Mouse (Mus musculus): Measurements from ENCODE around the gene Cldn22. TPM values are rescaled to one million over a fixed set of nuclear protein-coding genes. Genes with fewer than 3 reads are reported as not detected.

Cldn22 gene
- total RNA-seq, 4 experiments from 2014 or later = 2.3 to 4.4 (median 2.9) TPM

DNA sequence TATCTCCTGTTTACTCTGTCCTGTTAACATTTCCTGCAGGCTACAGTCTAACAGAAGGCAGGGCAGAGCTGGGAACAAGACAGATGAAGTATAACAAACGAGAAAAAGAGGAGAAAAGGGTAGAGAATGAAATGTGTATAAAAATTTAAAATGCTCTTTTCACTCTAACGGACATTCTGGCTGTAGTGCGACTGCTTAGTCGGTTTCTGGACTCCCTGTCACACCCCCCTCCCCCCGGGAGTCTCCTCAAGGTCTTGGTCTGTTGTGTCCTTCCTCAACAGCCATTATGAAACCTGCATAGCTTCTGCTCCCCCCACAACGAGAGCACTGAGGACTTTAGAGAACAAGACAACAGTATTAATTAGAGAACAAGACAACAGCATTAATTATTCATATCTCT lies 8.3 kb downstream of the Cldn22 start:
- DNase-seq (ENCODE audit: low spot score in 2 of 2) = no peak

DNA sequence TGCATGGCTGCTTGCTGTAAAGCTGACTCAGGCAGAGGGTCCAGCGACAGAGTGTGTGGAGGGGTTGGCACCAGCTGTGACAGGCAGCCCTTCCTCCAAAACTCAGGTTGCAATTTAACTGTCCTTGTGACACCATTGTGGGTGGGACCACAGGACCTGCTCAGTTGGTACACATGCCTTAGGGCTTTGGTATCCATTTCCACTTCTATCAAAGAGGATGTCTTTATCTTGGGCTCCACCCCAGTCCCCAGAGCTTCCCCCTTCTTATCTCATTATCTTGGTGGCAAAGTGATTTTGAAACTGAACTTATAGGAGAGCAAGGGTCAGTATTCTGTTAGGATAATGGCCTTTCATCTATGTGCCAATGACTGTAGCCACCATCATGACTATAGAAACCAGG lies 9.7 kb downstream of the Cldn22 start:
- DNase-seq (ENCODE audit: low spot score in 2 of 2) = no peak

DNA sequence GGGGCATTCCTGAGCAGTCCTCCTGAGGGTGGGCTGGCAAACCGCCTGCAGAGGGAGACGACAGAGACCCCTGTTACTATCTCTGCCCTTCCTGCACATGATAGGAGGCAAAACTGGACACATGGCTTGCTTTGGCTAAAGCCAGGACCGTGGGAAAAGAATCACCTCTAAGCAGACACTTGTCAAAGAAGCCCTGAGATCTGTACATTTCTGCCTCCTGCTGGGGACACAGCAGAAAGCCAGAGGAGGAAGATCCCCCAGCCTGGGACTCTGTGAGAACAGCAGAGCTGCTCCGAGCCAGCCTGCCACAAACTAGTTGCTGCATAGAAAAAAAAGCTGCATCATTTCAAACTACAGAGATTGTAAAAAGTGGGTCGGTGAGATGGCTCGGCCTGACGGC lies 18.8 kb downstream of the Cldn22 start:
- DNase-seq (ENCODE audit: low spot score in 2 of 2) = no peak

DNA sequence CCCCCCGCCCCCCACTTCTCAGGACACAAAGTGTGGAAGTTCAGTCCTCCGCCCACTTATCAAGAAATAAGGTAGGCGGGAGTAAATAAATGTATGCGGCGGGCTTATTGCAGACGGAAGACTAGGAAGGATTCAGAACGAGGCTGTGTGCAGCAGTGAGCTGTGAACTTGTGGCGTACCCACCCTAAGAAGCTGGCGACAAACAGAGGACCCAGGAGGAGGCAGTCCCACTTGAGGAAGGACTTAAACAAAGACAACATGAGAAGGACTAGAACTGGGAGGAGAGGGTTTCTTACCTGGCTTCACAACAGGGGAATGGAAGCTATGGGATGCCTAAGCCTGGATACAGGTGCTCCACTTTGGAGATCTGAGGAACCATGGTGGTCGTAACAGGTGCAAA lies 19.4 kb downstream of the Cldn22 start:
- DNase-seq (ENCODE audit: low spot score in 2 of 2) = no peak

DNA sequence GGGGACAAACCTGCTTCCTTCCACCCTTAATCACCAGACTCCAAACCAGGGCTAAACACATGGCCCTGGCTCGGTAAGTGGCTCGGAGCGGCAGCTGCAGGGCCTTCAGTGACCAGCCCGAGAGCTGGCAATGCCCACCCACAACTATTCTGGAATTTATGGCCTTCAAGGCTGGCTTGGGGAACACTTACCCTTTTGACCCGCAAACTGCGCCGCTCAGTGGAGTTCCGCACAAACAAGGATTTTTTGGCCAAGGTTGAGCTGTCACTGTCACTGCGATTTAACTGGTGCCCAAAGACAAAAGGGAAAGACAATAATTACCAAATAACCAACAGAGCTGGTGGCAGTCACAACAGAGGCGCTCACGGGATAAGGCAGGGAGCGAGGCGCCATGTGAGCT lies 21.7 kb downstream of the Cldn22 start:
- DNase-seq (ENCODE audit: low spot score in 2 of 2) = no peak

DNA sequence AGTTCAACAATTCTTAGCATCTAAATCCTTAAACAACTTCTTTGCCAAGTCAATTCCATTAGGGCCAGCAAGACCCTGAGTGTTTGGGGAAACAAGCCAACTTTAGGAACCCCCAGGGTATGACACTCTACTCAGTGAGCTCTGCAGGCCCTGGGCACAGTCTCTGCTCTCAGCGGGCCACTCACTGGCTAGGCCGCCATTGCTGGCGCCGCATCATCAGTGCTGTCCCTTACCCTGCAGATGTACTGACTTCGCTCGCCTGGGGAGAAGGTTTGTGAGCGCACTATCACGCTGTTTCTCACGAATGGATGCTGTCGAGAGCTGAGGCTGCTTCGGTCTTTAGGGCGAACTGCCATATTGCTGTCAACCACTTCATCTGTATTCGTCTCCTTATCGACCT lies 22.9 kb downstream of the Cldn22 start:
- DNase-seq (ENCODE audit: low spot score in 2 of 2) = no peak

DNA sequence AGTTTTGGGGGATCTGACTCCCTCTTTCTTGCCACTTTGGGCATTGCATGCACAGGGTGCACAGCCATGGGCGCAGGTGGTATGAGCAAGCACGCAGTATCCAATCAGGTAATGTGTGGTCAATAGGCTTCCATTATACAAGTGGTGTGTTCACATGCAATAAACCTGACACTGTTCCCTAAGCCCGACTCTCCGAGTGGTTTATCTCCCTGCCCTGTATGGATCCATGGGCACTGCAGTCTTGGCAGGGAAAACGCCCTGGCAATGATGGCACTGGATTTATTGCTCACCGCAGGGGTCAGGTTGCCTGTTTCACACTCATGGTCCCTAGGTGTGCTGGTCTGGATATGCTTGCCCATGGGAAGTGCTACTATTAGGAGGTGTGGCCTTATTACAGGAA lies 23.6 kb downstream of the Cldn22 start:
- no peak for DNase-seq (ENCODE audit: low spot score in 2 of 2)

DNA sequence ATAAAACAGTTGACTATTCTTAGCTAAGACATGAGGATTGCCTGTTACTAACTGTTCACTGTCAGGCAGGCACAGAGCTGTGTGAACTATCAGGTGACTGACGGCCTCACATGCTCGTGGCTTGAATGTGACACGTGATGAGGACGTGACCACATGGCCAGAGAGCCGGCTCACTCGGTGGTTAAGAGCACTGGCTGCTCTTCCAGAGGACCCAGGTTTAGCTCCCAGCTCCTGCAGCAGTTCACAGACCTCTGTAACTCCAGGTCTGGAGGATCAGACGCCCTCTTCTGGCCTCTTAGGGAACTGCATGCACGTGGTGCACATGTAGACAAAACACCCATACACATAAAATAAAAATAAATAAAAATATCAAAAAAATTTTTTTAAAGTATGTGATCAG lies 25.6 kb downstream of the Cldn22 start:
- DNase-seq (ENCODE audit: low spot score in 2 of 2) = no peak

DNA sequence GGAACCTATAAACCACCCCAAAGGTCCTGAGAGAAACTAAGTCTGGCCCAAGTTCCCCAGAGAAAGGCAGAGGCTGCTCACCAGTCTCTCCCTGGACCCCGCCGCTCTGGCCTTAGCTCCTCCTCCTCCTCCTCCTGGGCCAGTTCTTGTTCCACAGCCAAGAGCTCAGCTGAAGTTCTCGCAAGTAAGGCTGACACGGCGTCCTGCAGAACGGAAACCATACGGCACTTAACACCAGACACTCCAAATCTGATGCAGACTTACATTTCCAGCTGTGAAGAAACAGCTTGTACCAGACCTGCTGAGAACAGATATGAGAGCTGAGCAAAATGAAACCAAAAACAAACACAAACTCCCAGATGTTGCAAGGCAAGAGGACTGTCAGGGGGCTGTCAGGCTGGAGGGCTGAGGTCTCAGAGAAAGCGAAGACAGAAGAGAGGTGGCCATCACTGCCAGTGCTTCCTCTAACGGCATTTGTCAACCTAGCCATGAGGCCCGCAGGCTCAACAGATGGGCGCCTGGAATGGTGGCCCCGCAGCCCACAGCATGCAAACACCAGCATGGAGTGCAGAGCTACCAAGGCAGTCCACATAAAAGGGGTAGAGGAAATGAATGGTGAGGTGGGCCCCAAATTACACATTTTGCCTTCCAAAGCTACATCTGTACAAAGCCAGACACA lies 27.7 kb downstream of the Cldn22 start:
- DNase-seq (ENCODE audit: low spot score in 2 of 2) = no peak

DNA sequence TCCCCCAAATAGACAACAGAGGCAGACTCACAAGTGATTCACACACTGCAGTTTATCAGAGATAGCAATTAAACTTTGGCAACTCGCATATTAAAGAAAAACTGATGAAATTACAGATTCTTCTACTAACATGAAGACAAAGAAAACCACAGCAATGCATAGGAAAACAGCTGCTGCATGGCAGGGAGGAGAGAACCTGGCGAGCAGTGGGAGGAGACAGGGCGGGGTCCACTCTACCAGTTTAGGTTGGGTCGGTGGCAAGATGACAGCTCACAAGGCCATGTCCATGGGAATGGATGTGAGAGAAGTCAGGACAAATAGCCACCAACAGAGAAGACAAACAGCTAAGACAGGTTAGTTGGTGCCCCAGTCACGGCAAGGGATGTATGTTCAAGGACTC lies 28.5 kb downstream of the Cldn22 start:
- no peak for DNase-seq (ENCODE audit: low spot score in 2 of 2)

DNA sequence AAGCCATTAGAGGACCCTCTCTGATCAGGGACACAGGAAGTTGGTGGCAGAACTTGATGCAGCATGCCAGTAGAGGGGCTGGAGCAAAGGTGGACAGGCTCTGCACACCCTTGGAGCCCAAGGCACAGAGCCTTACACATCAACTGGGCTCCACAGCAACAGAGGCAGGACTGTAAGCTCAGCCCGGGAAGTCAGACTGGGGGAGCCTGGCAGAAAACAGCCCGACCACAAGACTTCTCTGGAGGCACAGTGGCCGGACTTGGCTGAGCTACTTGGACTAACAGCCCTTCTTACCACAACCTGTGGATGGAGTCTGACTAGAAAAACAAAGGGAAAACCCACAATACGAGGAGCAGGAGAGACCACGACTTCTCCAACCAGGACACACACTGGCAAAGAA lies 29.1 kb downstream of the Cldn22 start:
- no peak for DNase-seq (ENCODE audit: low spot score in 2 of 2)

DNA sequence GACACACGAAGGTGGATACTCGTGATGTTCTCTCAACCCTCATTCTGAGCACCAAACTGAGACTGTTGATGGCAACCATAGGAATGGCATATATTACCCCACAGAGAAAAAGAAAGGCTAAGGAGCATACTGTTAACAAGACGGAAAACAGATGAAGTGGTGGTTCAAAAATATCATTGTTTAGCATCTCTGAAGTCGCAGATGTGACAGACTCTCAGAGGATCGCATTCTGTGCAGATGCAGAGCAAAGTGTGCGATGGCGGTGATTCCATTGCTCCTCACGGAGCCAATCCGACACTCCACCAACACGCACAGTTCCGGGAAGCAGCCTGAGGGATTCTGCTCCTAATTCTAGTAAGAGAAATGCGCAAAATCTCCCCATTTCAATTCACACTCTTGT lies 35.0 kb downstream of the Cldn22 start:
- DNase-seq (ENCODE audit: low spot score in 2 of 2) = no peak

DNA sequence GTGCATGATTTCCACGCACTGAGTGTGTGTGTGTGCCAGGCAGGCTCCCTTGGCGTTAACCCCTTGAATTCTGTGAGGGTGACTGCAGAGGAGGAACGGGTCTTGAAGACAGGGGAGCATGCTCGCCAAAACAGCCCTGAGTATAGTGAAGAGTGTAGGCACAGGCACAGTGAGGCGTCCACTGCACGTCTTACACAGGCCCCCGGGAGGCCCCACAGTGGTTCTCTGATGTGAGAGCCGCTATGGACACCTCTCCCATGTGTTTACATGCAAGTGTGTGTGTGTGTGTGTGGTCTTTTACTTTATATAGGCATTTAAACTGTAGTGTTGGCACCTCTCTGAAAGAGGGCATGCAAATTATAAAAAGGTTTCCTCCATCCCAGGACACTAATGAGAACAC lies 42.3 kb downstream of the Cldn22 start:
- DNase-seq (ENCODE audit: low spot score in 2 of 2) = no peak

DNA sequence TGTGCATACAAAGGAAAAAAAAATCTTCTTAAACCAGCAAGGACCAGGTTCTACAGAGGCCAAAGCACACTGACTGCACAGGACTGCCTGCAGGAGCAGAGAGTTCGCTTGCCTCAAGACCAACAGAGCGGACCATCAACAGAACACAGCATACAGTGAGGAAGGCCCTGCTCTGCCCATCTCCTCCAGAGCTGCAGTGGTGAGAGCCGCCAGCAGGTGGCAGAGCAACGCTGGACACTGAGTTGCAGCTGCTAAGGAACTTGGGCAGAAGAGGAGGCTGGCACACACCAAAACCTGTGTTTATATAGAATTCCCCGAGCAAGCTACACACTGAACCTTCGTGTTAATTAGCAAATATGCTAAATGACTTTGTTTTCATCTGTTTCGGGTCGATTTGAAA lies 42.8 kb downstream of the Cldn22 start:
- peak; percentile 63 to 89 for DNase-seq (ENCODE audit: low spot score in 2 of 2)

DNA sequence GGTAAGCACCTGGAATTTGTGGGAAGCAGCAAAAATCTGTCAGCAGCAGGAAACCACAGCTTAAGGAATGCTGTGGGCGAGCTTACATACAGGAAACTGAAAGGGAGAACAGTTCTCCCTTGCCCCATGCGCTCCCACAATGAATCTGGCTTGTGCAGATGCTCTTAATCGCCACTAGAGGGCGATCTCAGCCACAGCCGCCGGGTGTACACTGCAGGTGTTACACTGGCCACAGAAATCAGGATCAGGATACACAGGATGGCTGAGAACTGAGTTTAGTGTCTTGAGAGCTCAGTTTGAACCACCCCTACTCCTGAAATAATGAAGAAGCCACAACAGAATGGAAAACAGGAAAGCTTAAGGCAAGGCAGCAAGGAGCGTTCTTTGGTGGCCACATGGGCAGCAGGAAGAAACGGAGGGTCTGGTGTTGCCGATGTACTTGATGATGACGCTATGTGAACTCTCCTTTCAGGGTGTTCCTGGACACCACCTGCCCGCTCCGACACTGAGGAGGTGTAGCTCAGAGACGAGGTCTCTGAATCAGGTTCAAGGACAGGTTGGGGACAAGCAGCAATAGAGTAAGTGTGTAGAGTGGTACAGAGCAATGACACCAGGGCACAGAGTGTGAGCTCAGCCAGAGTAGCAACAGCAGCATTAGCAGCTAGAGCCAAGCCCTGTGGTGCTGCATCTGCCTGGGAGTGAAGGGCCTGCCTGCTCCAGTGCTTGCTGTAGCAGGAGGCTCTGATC lies 48.3 kb downstream of the Cldn22 start:
- no peak for DNase-seq (ENCODE audit: low spot score in 2 of 2)

DNA sequence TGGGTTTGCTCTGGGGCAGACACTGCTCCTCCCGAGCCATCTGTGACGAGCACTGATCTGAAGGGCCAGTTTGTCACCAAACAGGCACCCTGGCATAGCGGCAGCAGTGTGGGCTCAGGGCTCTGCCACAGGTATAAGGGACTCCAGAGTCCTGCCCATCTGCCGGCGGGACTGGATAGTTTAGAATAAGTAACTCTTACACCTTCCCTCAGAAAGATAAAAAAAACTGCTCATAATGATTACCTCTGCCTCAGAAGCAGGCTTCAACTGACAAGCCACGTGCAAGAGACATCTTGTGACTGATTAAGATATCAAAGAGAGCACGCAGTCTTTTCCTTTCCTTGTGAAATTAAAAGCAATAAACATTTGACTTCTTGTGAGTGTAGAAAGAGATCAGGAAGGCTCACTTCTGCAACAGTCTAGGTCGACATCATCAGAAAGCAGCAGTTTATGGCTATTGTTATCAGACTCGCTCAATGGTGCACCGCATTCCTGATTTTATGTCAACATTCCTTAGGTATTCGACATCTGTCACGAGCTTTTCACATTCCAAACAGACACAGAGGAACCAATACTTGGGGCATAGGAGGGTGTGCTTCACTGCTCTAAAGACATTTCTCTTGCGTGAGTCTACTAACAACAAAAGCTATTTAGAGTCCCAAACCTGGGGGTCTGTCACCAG lies 50.4 kb downstream of the Cldn22 start:
- DNase-seq (ENCODE audit: low spot score in 2 of 2) = no peak

Other genes starting within 250 kb of the Cldn22 start
- 10 to 100 TPM; 31.9 to 36.6 (median 35.7) TPM for gene Ing2, start 148.9 kb upstream of the Cldn22 start, total RNA-seq (2022)
- 10 to 100 TPM; 14.5 to 16.8 (median 16.2) TPM for gene Cdkn2aip, start 110.5 kb upstream of the Cldn22 start, total RNA-seq (2022)
- not detected for gene Cldn24, start 2.3 kb upstream of the Cldn22 start, total RNA-seq (2022)
- gene Wwc2, start 166.4 kb downstream of the Cldn22 start, total RNA-seq (2022) = 10 to 100 TPM; 23.4 to 25.9 (median 24.6) TPM